ENCODE assay signal across 27 mouse cellular contexts in the genomic region with DNA sequence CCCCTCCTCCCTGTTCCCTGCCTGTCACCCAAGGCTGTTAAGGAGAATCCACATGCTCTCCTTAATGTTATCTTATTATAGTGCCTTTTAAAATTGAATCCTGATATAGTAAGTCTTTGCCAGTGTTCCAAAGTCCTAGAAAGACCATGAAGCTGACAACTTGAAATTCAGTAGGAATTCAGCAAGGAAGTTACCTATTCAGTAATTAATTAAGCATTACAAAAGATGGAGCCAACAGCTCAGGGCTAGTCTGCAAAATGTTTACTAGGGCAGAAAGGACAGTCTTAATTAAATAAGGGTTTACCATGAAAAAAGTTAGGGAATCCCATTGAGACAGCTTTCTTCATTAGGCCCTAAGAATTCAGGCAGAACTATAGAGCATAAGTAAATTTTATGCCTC. TPM values are rescaled to one million over a fixed set of nuclear protein-coding genes. Genes with fewer than 3 reads are reported as not detected.
DNase-seq lines count a peak whose midpoint lies in the region; ATAC-seq and TF ChIP-seq lines count a peak whose summit lies in the region.
"Had no signal": no experiment of that assay in that cellular context is flagged by ENCODE, and none has a peak within 500 bp of the region (broad histone marks: within the 10 kb centered on the region; RNA-seq: fewer than 3 reads in every experiment).

No protein-coding gene starts in this region.

- H3K4me2 ChIP-seq in midbrain, postnatal 0 days (ENCODE audit: low read depth, low read length, poor library complexity, severe bottlenecking), result no peak overlapping the region
- H3K4me2 ChIP-seq: embryonic facial prominence, embryonic 12.5 days; forebrain, embryonic 13.5 days; forebrain, embryonic 15.5 days had no signal

- no peaks in the 10 kb centered on the region for H3K36me3 ChIP-seq in kidney, adult 2 months (ENCODE audit: control insufficient read depth, insufficient read depth, low read length)
- no peaks in the 10 kb centered on the region for H3K36me3 ChIP-seq in ES-E14 (ENCODE audit: control insufficient read depth, insufficient read depth, low read length, poor library complexity, severe bottlenecking)
- H3K36me3 ChIP-seq in midbrain, postnatal 0 days (ENCODE audit: insufficient read depth, low read length), result no peaks in the 10 kb centered on the region
- H3K36me3 ChIP-seq: embryonic facial prominence, embryonic 10.5 days; embryonic facial prominence, embryonic 12.5 days; forebrain, embryonic 15.5 days; G1E had no signal

- peak overlapping the region; percentile 97 for H3K27ac ChIP-seq in kidney, adult 2 months (ENCODE audit: insufficient read depth, low read depth, low read length)
- H3K27ac ChIP-seq in ES-E14 (ENCODE audit: insufficient read depth, low read depth, low read length, poor library complexity, severe bottlenecking), result peak overlapping the region; percentile 13; the same call in 1 of the 2 replicates
- no peak overlapping the region for H3K27ac ChIP-seq in midbrain, postnatal 0 days (ENCODE audit: low read depth, low read length)
- H3K27ac ChIP-seq: embryonic facial prominence, embryonic 10.5 days; embryonic facial prominence, embryonic 12.5 days; forebrain, embryonic 13.5 days; forebrain, embryonic 15.5 days had no signal

- no peak overlapping the region for H3K4me3 ChIP-seq in kidney, adult 2 months (ENCODE audit: insufficient read depth, low read depth, low read length)
- H3K4me3 ChIP-seq in ES-E14 (ENCODE audit: insufficient read depth in 1 of 2, low read depth in 1 of 2, low read length in 2 of 2, poor library complexity in 1 of 2, severe bottlenecking in 1 of 2), result no peak overlapping the region
- H3K4me3 ChIP-seq in midbrain, postnatal 0 days (ENCODE audit: low read depth, low read length), result no peak overlapping the region
- H3K4me3 ChIP-seq: embryonic facial prominence, embryonic 10.5 days; embryonic facial prominence, embryonic 12.5 days; forebrain, embryonic 13.5 days; forebrain, embryonic 15.5 days had no signal

- in situ Hi-C loops in ES-E14 (cut with MboI; ENCODE audit: low sequenced_read_pairs in 2 of 2, unreplicated experiment in 2 of 2), result no loop called here

- H3K4me1 ChIP-seq in kidney, adult 2 months (ENCODE audit: control insufficient read depth, insufficient read depth, low read length), result peaks cover 15% of the 10 kb centered on the region
- H3K4me1 ChIP-seq in ES-E14 (ENCODE audit: control insufficient read depth in 2 of 2, insufficient read depth in 2 of 2, low read length in 2 of 2, poor library complexity in 1 of 2), result no peaks in the 10 kb centered on the region; a peak in 1 of 4 replicates
- no peaks in the 10 kb centered on the region for H3K4me1 ChIP-seq in midbrain, postnatal 0 days (ENCODE audit: insufficient read depth, low read length)
- H3K4me1 ChIP-seq: embryonic facial prominence, embryonic 10.5 days; embryonic facial prominence, embryonic 12.5 days; forebrain, embryonic 13.5 days; forebrain, embryonic 15.5 days had no signal

- TF ChIP-seq POLR2A in kidney, adult 2 months (IDR thresholded peaks at IDR 0.05; ENCODE audit: low read depth, low read length), result no peak

- no peaks in the 10 kb centered on the region for H3K9me3 ChIP-seq in ES-E14 (ENCODE audit: control insufficient read depth, insufficient read depth, low read depth, low read length)
- H3K9me3 ChIP-seq in midbrain, postnatal 0 days (ENCODE audit: low read length), result 0 out of 2 replicates have a peak, but pooled peaks cover 3% of the 10 kb centered on the region
- H3K9me3 ChIP-seq: forebrain, embryonic 15.5 days; G1E had no signal

- ATAC-seq in midbrain, postnatal 0 days (ENCODE audit: low FRiP score), result no peak
- ATAC-seq: activated CD4-positive, CD25-positive, alpha-beta regulatory T cell, adult 4 months; forebrain, embryonic 13.5 days; forebrain, embryonic 15.5 days; forebrain, postnatal 0 days; Patski had no signal

- peak; percentile 80 for DNase-seq in kidney, adult 2 months
- no peak for DNase-seq in kidney, postnatal 10 days
- DNase-seq in ES-E14 (ENCODE audit: low read depth, low spot score) (no peak), R1 (ENCODE audit: low read depth, low spot score) (peak; percentile 58)
- no peak for DNase-seq in thymus, postnatal 14 days
- no peak for DNase-seq in midbrain, postnatal 0 days (ENCODE audit: low spot score)
- DNase-seq: adrenal gland, adult 8-10 months; adrenal gland, postnatal 14 days; adrenal gland, postnatal 36 days; cerebellum, adult 11-12 months; cerebellum, adult 2 months; cerebellum, adult 9-10 months; cerebellum, postnatal 10 days; cerebellum, postnatal 25 days; forebrain, postnatal 0 days had no signal

- no peak for TF ChIP-seq CTCF in kidney, adult 2 months (conservative IDR thresholded peaks at IDR 0.05; ENCODE audit: insufficient read depth, insufficient read length, low read depth, low read length)
- no peak for TF ChIP-seq CTCF in midbrain, postnatal 0 days (IDR thresholded peaks at IDR 0.05)

- H3K27me3 ChIP-seq in kidney, adult 2 months (replicated peaks; ENCODE audit: control insufficient read depth, insufficient read depth, low read length), result no peaks in the 10 kb centered on the region
- H3K27me3 ChIP-seq in midbrain, postnatal 0 days (ENCODE audit: insufficient read depth, low read length), result no peaks in the 10 kb centered on the region
- H3K27me3 ChIP-seq: embryonic facial prominence, embryonic 12.5 days; forebrain, embryonic 13.5 days; forebrain, embryonic 15.5 days; Patski had no signal

- no peak overlapping the region for H3K9ac ChIP-seq in ES-E14 (ENCODE audit: insufficient read depth, low read depth, low read length, poor library complexity, severe bottlenecking)
- no peak overlapping the region for H3K9ac ChIP-seq in midbrain, postnatal 0 days (replicated peaks; ENCODE audit: low read length, poor library complexity, severe bottlenecking)
- H3K9ac ChIP-seq: embryonic facial prominence, embryonic 12.5 days; forebrain, embryonic 13.5 days; forebrain, embryonic 15.5 days; forebrain, postnatal 0 days had no signal

TF ChIP-seq in ES-E14, 5 proteins besides CTCF, POLR2A, EP300 and RAD21:
- TF ChIP-seq ZNF384 (IDR thresholded peaks at IDR 0.05; ENCODE audit: low read depth, low read length) (no peak), MAFK (IDR thresholded peaks at IDR 0.05; ENCODE audit: insufficient read depth, low read depth, low read length) (no peak), ZC3H11A (IDR thresholded peaks at IDR 0.05; ENCODE audit: borderline replicate concordance, low read depth, low read length) (no peak), HCFC1 (IDR thresholded peaks at IDR 0.05; ENCODE audit: borderline replicate concordance, insufficient read depth, low read length) (no peak), CHD2 (IDR thresholded peaks at IDR 0.05; ENCODE audit: low read depth, low read length) (no peak)

RNA-seq across cellular contexts. Expression of gene Akr1c6, which starts 31.9 kb away (rescaled TPM):
- 0.08 TPM in 1 of 2 replicates, not detected in the other for polyA plus RNA-seq in kidney, adult 2 months (2012; rRNA removed)
- not detected in 2 replicates for total RNA-seq in ES-E14 (2012; rRNA removed)
- not detected in 2 replicates for total RNA-seq in midbrain, postnatal 0 days (2014; rRNA removed)
- polyA plus RNA-seq in midbrain, postnatal 0 days (2015; fragmentation: Nextera tagmentation; extraction: Ambion mirVana), result not detected in 2 replicates
- total RNA-seq: adrenal gland, adult 18-20 months; adrenal gland, postnatal 36 days; forebrain, postnatal 0 days; G1E had no signal
- polyA plus RNA-seq: activated CD4-positive, CD25-positive, alpha-beta regulatory T cell, adult 4 months; C2C12; cerebellum, adult 2 months; cortical plate, adult 2 months; embryonic facial prominence, embryonic 10.5 days; embryonic facial prominence, embryonic 12.5 days; embryonic facial prominence, embryonic 14.5 days; forebrain, embryonic 11.5 days; forebrain, embryonic 13.5 days; forebrain, embryonic 15.5 days; forebrain, postnatal 0 days; G1E; Patski had no signal

Comparison
In these comparisons a context has a peak if more than half of its experiments do, and no peak if none do; other contexts are left out.
1. DNase-seq: peak in kidney, adult 2 months (single experiment) and R1 (single experiment); none in kidney, postnatal 10 days (single experiment), ES-E14 (single experiment), thymus, postnatal 14 days (single experiment) and midbrain, postnatal 0 days (single experiment).